Mouse (Mus musculus) small intestine, adult 2 months (tissue): ENCODE measurements around the gene Mier1. TPM values are rescaled to one million over a fixed set of nuclear protein-coding genes. Genes with fewer than 3 reads are reported as not detected.

Experiments
- H3K27ac ChIP-seq: fragments of 200-500 bp; 2 replicates; pipeline ENCODE4 v1.5.1; 2012; ENCODE audit warnings: low read depth, low read length, control low read depth, inconsistent platforms; ENCODE audit not compliant: insufficient read depth
- H3K27me3 ChIP-seq: fragments of 200-500 bp; 2 replicates; pipeline ENCODE4 v1.6.1; 2012; ENCODE audit warnings: mild to moderate bottlenecking, moderate library complexity, low read length, inconsistent platforms; ENCODE audit not compliant: control insufficient read depth, insufficient read depth
- H3K36me3 ChIP-seq: fragments of 200-500 bp; 2 replicates; pipeline ENCODE4 v1.6.1; 2012; ENCODE audit warnings: mild to moderate bottlenecking, low read length, control low read depth, inconsistent platforms; ENCODE audit not compliant: control insufficient read depth, insufficient read depth
- H3K4me1 ChIP-seq: fragments of 200-500 bp; 2 replicates; pipeline ENCODE4 v1.6.1; 2012; ENCODE audit warnings: low read length, inconsistent platforms, mixed read lengths; ENCODE audit not compliant: control insufficient read depth, insufficient read depth, insufficient read length
- H3K4me3 ChIP-seq: fragments of 200-500 bp; 2 replicates; pipeline ENCODE4 v1.5.1; 2012; ENCODE audit warnings: low read depth, mild to moderate bottlenecking, control low read depth, inconsistent platforms, low read length, moderate library complexity
- CTCF ChIP-seq: fragments of 200-500 bp; IDR thresholded peaks from 2 replicates; pipeline ENCODE4 v1.5.1; 2012; ENCODE audit warnings: low read depth, mild to moderate bottlenecking, control low read depth, inconsistent platforms, low read length, moderate library complexity, mixed read lengths; ENCODE audit not compliant: insufficient replicate concordance, insufficient read length; ENCODE audit errors: extremely low read depth
- POLR2A ChIP-seq: fragments of 200-500 bp; IDR thresholded peaks from 2 replicates; pipeline ENCODE4 v1.6.1; 2012; ENCODE audit warnings: low read depth, mild to moderate bottlenecking, control low read depth, inconsistent platforms, low read length, moderate library complexity
- WGBS: fragments of 180-500 bp; shearing (Covaris S2); methylation state at CpG from one replicate; pipeline ENCODE4 v1.1.7; 2018; 5-methylcytosine and 5-hydroxymethylcytosine counted together
- polyA plus RNA-seq: library from polyadenylated mRNA; depleted of rRNA; stranded (reverse); fragments of >200 nt; gene quantifications from 2 replicates; pipeline ENCODE4 v1.2.3, GENCODE M21; 2012

The Mier1 gene
- polyA plus RNA-seq, 1 experiment = 6.2 TPM

DNA sequence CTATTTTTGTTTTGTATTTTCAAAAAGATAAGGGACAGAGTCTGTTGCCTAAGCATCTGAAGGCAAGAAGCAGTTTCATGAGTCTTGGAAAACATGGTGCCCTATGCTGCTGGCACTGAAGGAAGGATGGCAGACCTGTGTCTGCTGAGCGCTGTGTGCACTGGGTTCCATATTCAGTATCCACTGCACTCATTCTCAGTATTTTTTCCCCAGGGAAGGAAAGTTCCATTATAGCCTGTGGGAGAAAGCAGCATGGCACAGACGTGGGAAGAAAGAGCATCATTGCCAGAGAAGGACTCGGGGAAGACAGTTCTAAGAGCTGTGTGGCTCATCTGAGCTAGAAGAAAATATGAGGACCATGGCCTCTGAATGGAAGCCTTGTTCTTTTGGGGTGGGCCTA lies 57.1 kb downstream of the Mier1 start:
- 93% methylated on average over 3 of the region's 3 CpGs for WGBS
- H3K4me1 ChIP-seq = no peaks in the 10 kb centered on the region
- H3K4me3 ChIP-seq = no peak overlapping the region
- TF ChIP-seq POLR2A (no peak), CTCF (no peak)
- no peak overlapping the region for H3K27ac ChIP-seq
- peaks cover 18% of the 10 kb centered on the region for H3K36me3 ChIP-seq
- H3K27me3 ChIP-seq = no peaks in the 10 kb centered on the region

DNA sequence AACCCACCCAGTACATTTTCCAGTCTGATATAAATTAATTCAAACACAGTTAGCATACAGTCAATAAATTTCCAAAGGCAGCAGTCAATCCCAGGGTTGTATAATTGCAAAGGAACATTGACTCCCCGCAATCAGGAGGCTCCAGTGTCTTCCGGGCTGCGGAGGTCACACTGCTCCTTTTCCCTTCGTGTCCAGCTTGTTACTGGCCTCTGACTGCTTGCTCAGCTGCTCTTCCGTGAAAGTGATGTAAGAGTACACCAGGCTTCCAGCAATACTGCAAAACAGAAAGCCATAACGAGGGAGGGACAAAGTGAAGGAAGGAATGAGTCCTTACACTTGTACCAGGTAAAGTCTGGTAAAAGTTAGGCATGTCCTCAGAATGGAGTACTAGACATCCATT lies 59.3 kb downstream of the Mier1 start:
- Histone ChIP-seq H3K27ac (no peak overlapping the region), H3K4me3 (no peak overlapping the region), H3K4me1 (no peaks in the 10 kb centered on the region; the same call in 1 of the 2 replicates), H3K36me3 (peaks cover 30% of the 10 kb centered on the region), H3K27me3 (no peaks in the 10 kb centered on the region)
- WGBS = 72% methylated on average over 6 of the region's 6 CpGs
- TF ChIP-seq CTCF = no peak
- no peak for TF ChIP-seq POLR2A

DNA sequence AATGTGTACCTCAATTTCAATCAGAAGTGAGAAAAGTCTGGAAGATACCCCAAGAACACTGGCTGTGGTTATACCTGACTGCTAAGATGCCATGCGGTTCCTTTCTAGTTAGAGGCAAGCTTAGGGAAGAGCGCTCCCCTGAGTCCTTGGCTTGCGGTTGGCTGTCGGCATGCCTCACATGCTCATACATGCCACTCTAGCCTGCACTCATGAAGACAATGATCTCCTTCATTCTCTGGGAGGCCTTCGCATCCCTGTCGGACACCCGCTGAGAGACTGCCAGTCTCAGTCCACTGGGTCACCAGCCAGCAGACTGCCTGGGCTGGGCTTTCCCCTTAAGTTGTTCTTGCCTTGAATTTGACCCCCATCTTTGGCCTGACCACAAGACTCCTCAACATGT lies 59.8 kb downstream of the Mier1 start:
- Histone ChIP-seq H3K27ac (no peak overlapping the region), H3K4me1 (no peaks in the 10 kb centered on the region; the same call in 1 of the 2 replicates), H3K36me3 (peaks cover 31% of the 10 kb centered on the region), H3K27me3 (no peaks in the 10 kb centered on the region), H3K4me3 (no peak overlapping the region)
- WGBS = 96% methylated on average over 7 of the region's 7 CpGs
- no peak for TF ChIP-seq CTCF
- no peak for TF ChIP-seq POLR2A

DNA sequence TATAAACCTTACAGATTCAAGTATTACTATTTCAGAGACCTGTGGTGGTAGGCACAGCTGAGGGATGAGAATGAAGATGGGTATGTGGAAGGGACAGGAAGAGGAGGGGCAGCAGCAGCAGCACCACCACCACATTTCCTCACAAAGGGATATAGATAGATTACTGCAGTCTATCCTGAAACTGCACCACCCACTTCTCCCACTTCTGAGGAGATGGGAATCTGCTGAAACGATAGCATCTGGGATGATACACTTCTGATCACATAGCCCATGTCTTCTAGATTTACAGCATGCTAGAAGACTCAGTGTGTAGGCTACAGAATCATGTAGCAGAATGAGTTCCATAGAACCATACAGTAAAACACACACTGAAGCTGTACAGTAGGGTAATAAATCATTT lies 63.5 kb downstream of the Mier1 start:
- H3K27me3 ChIP-seq = no peaks in the 10 kb centered on the region
- WGBS = 84% methylated on average over 1 of the region's 1 CpGs
- TF ChIP-seq POLR2A (no peak), CTCF (no peak)
- peaks cover 24% of the 10 kb centered on the region for H3K36me3 ChIP-seq
- H3K4me3 ChIP-seq = no peak overlapping the region
- H3K4me1 ChIP-seq = peaks cover 2% of the 10 kb centered on the region
- no peak overlapping the region for H3K27ac ChIP-seq

DNA sequence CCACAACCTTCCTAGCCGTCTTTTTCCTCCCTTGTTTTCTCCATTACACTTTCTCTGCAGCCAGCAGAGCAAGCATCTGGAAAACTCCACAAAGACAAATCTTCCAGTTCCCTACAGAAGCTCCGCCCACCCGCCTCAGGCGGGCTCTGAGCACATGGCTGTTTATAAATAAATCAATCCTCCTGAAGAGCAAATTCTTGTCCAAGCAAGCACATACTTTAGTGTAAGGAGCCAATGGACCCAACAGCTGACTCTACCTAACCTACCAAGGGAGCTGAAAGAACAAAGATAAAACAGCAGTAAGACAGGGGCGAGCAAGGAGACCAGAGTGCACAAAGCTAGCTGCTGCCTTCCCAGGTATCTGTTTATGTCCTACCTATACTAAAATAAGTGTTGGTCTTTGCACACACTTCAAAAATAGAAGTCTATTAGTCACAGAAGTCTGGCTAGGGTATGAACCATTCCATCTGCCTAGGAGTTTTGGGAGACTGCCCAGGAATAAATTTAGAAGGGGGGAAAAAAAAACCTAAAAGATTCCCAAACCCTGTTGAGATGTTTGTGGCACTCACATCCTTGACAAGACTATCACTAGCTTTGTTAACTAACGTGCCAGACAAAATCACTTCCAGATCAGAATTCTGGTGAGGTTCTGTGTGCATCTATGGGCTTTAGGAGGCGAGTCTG lies 64.6 kb downstream of the Mier1 start:
- Histone ChIP-seq H3K27ac (peak overlapping the region; percentile 66), H3K36me3 (peaks cover 25% of the 10 kb centered on the region), H3K4me3 (no peak overlapping the region), H3K27me3 (no peaks in the 10 kb centered on the region), H3K4me1 (peaks cover 2% of the 10 kb centered on the region)
- 70% methylated on average over 7 of the region's 7 CpGs for WGBS
- TF ChIP-seq POLR2A = no peak
- TF ChIP-seq CTCF = no peak

DNA sequence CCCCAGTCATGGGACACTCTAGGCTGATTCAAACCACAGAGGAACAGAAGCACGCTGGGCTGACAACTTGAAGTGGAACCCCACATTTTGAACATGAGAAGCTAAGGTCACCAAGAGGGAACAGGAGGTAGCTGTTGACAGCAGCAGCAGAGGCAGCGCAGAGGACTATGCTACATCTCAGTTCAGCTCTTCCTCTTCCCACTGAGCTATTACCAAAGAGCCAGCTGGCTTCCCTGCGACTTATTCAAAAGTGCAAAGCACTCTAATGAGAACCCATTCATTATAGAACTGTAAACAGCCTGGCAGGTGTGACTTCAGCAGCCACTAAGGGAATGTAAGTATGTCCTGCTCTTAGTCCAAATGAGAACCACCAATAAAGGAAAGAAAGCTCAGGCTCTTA lies 65.4 kb downstream of the Mier1 start:
- Histone ChIP-seq H3K27ac (peak overlapping the region; percentile 49; the same call in 1 of the 2 replicates), H3K36me3 (peaks cover 20% of the 10 kb centered on the region)
- no peak for TF ChIP-seq CTCF
- no peak for TF ChIP-seq POLR2A

DNA sequence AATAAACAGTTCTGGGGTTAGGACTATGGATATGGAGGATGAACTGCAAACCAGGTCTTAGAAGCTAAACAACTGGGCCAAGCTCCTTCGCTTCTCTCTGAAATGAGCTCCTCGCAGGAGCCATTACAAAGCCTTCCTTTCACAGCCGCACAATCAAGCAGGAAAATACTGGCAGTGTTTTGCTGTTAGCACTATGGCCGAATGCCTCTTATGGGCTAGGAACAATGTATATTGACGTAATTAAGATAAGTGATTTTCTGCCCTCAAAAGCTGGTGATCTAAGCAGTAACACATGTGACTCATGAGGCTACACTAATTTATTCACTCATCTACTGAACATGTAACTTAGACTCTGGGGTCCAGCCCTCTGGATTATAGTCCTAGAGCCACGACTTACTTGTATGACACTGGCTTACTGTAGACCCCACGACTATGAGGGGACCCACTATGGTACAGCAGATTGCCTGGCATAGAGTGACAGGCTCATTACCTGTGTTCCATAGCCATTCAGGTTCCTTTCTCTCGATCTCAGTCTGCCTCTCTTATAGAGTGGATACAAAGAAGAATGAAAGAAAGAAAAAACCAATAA lies 66.2 kb downstream of the Mier1 start:
- Histone ChIP-seq H3K4me3 (no peak overlapping the region), H3K4me1 (peaks cover 2% of the 10 kb centered on the region), H3K27ac (0 out of 2 replicates have a peak overlapping the region, but pooled peaks have one; percentile 28), H3K36me3 (peaks cover 23% of the 10 kb centered on the region), H3K27me3 (no peaks in the 10 kb centered on the region)
- 47% methylated on average over 8 of the region's 8 CpGs for WGBS
- TF ChIP-seq CTCF = no peak
- TF ChIP-seq POLR2A = no peak

More for the DNA sequence above, 65.4 kb downstream of the Mier1 start:
- Histone ChIP-seq H3K4me1 (peaks cover 2% of the 10 kb centered on the region), H3K27me3 (no peaks in the 10 kb centered on the region), H3K4me3 (no peak overlapping the region)
- 54% methylated on average over 3 of the region's 3 CpGs for WGBS
